Mouse (Mus musculus) C2C12 (cell line): ENCODE results near the gene AC131692.1. TPM values are rescaled to one million over a fixed set of nuclear protein-coding genes. Genes with fewer than 3 reads are reported as not detected.

Experiments used
- H3K27me3 ChIP-seq: one replicate; pipeline ENCODE4 v1.6.1; 2011; ENCODE audit not compliant: control insufficient read depth, insufficient read depth, insufficient read length
- H3K36me3 ChIP-seq: one replicate; pipeline ENCODE4 v1.6.1; 2011; ENCODE audit not compliant: control insufficient read depth, insufficient read depth
- H3K4me3 ChIP-seq: one replicate; pipeline ENCODE4 v1.5.1; 2011; ENCODE audit warnings: mild to moderate bottlenecking, control low read depth; ENCODE audit not compliant: poor library complexity, insufficient read depth, severe bottlenecking
- H3K79me2 ChIP-seq: one replicate; pipeline ENCODE4 v1.6.1; 2011; ENCODE audit not compliant: control insufficient read depth, insufficient read depth
- H3K79me3 ChIP-seq: one replicate; pipeline ENCODE4 v1.6.1; 2011; ENCODE audit warnings: low read depth, control low read depth
- H3ac ChIP-seq: one replicate; pipeline ENCODE3; 2011; ENCODE audit warnings: low read depth; ENCODE audit not compliant: control insufficient read depth, insufficient read length
- CEBPB ChIP-seq: IDR thresholded peaks from one replicate; pipeline ENCODE4 v1.6.1; 2011; ENCODE audit warnings: low read depth, mild to moderate bottlenecking, control low read depth, moderate library complexity
- CTCF ChIP-seq: IDR thresholded peaks from one replicate; pipeline ENCODE4 v1.5.1; 2011; ENCODE audit not compliant: control insufficient read depth, insufficient read depth, insufficient read length
- FOSL1 ChIP-seq: IDR thresholded peaks from one replicate; pipeline ENCODE4 v1.8.0; 2011; ENCODE audit warnings: mild to moderate bottlenecking, low read length; ENCODE audit not compliant: poor library complexity, insufficient read depth, severe bottlenecking
- MAX ChIP-seq: IDR thresholded peaks from one replicate; pipeline ENCODE4 v1.6.1; 2011; ENCODE audit warnings: mild to moderate bottlenecking, control low read depth
- MYOD1 ChIP-seq: IDR thresholded peaks from one replicate; pipeline ENCODE4 v1.6.1; 2011; ENCODE audit warnings: low read depth; ENCODE audit not compliant: control insufficient read depth, insufficient read length
- MYOG ChIP-seq: IDR thresholded peaks from one replicate; pipeline ENCODE4 v1.6.1; 2011; ENCODE audit not compliant: control insufficient read depth, insufficient read length; ENCODE audit errors: extremely low read depth
- USF1 ChIP-seq: IDR thresholded peaks from one replicate; pipeline ENCODE4 v1.6.1; 2011; ENCODE audit warnings: low read depth, mild to moderate bottlenecking, control low read depth, moderate library complexity
- polyA plus RNA-seq: library from polyadenylated mRNA; unstranded; fragments of >200 nt; fragmentation: generic; extraction: Trizol; gene quantifications from one replicate; pipeline ENCODE4 v1.2.1, GENCODE M21; 2012; ENCODE audit warnings: missing spikeins

Gene AC131692.1
- polyA plus RNA-seq, 1 experiment = 0.36 TPM

GRCm38 (mm10) chr19:6102169-6102853 lies 8.1 kb downstream of the AC131692.1 start:
- Histone ChIP-seq H3K36me3 (no peaks in the 10 kb centered on the region), H3K27me3 (no peaks in the 10 kb centered on the region), H3ac (no peak overlapping the region), H3K79me2 (no peaks in the 10 kb centered on the region), H3K79me3 (no peaks in the 10 kb centered on the region), H3K4me3 (no peak overlapping the region)
- TF ChIP-seq MYOG = no peak
- no peak for TF ChIP-seq USF1
- no peak for TF ChIP-seq MYOD1
- TF ChIP-seq CEBPB = no peak
- TF ChIP-seq MAX = no peak
- TF ChIP-seq FOSL1 = no peak
- no peak for TF ChIP-seq CTCF

- Histone ChIP-seq H3K27me3 (no peaks in the 10 kb centered on the region), H3K4me3 (no peak overlapping the region), H3K79me2 (no peaks in the 10 kb centered on the region), H3K79me3 (no peaks in the 10 kb centered on the region), H3K36me3 (no peaks in the 10 kb centered on the region), H3ac (no peak overlapping the region)
- TF ChIP-seq MYOD1 (no peak), MYOG (no peak), MAX (no peak), USF1 (no peak), CEBPB (no peak), CTCF (no peak), FOSL1 (no peak)
Measured at GRCm38 (mm10) chr19:6104476-6104875, 10.3 kb downstream of the AC131692.1 start.

- Histone ChIP-seq H3K79me2 (no peaks in the 10 kb centered on the region), H3K4me3 (no peak within 1 kb of the TSS), H3K79me3 (no peaks in the 10 kb centered on the region), H3K36me3 (no peaks in the 10 kb centered on the region), H3K27me3 (no peaks in the 10 kb centered on the region), H3ac (no peak within 1 kb of the TSS)
- no peak for TF ChIP-seq FOSL1
- TF ChIP-seq USF1 = no peak
- no peak for TF ChIP-seq CTCF
- TF ChIP-seq MAX = no peak
- no peak for TF ChIP-seq CEBPB
- no peak for TF ChIP-seq MYOG
- no peak for TF ChIP-seq MYOD1
Measured at GRCm38 (mm10) chr19:6105586-6105985, 11.4 kb downstream of the AC131692.1 start, which contains the start of gene Naaladl1. TSS of gene Naaladl1 (plus strand) at chr19:6105782.

- Histone ChIP-seq H3K79me3 (peaks cover 16% of the 10 kb centered on the region), H3K36me3 (peaks cover 22% of the 10 kb centered on the region), H3K27me3 (no peaks in the 10 kb centered on the region), H3K79me2 (peaks cover 27% of the 10 kb centered on the region), H3K4me3 (no peak overlapping the region), H3ac (no peak overlapping the region)
- TF ChIP-seq MAX (no peak), USF1 (no peak), CTCF (no peak), CEBPB (no peak), MYOD1 (no peak), MYOG (no peak), FOSL1 (no peak)
Measured at GRCm38 (mm10) chr19:6113116-6113515, 18.9 kb downstream of the AC131692.1 start.

- H3K27me3 ChIP-seq = no peaks in the 10 kb centered on the region
- H3K79me2 ChIP-seq = peaks cover 27% of the 10 kb centered on the region
- H3K4me3 ChIP-seq = peak overlapping the region; percentile 74
- H3K79me3 ChIP-seq = peaks cover 16% of the 10 kb centered on the region
- H3ac ChIP-seq = no peak overlapping the region
- peaks cover 22% of the 10 kb centered on the region for H3K36me3 ChIP-seq
- TF ChIP-seq FOSL1 = no peak
Measured at GRCm38 (mm10) chr19:6116113-6116850, 22.1 kb downstream of the AC131692.1 start.
